Mouse (Mus musculus) yolk sac, embryonic 10.5 days (tissue): ENCODE results near the gene Neurog1.

ENCODE experiments used
- DNase-seq: peaks from one replicate; pipeline ENCODE4 v3.0.0-alpha.2; 2017; ENCODE audit warnings: low spot score

The Neurog1 gene

GRCm38 (mm10) chr13:56251924-56252619, at the start of gene Neurog1:
Gene Neurog1, minus strand, starts transcription at chr13:56252163.
- DNase-seq: peak; percentile 28

GRCm38 (mm10) chr13:56299336-56299735, 47.4 kb upstream of the Neurog1 start:
- no peak for DNase-seq

- DNase-seq: no peak
Observed at GRCm38 (mm10) chr13:56296659-56297020, 44.7 kb upstream of the Neurog1 start.

GRCm38 (mm10) chr13:56295943-56296658, 44.1 kb upstream of the Neurog1 start, which contains the start of gene Cxcl14:
Gene Cxcl14, minus strand, starts transcription at chr13:56296551.
- no peak for DNase-seq

- no peak for DNase-seq
Observed at GRCm38 (mm10) chr13:56295586-56295942, 43.6 kb upstream of the Neurog1 start.

- DNase-seq: no peak
Observed at GRCm38 (mm10) chr13:56294908-56295307, 42.9 kb upstream of the Neurog1 start.

- DNase-seq: no peak
Observed at GRCm38 (mm10) chr13:56289998-56290397, 38.0 kb upstream of the Neurog1 start.

- DNase-seq: no peak
Observed at GRCm38 (mm10) chr13:56289261-56289660, 37.3 kb upstream of the Neurog1 start.

GRCm38 (mm10) chr13:56288601-56289000, 36.6 kb upstream of the Neurog1 start:
- DNase-seq: no peak

- no peak for DNase-seq
Observed at GRCm38 (mm10) chr13:56287091-56287490, 35.1 kb upstream of the Neurog1 start.

- no peak for DNase-seq
Observed at GRCm38 (mm10) chr13:56283321-56283720, 31.4 kb upstream of the Neurog1 start.

GRCm38 (mm10) chr13:56280356-56280755, 28.4 kb upstream of the Neurog1 start:
- DNase-seq: no peak

- peak; percentile 58 for DNase-seq
Observed at GRCm38 (mm10) chr13:56279439-56279838, 27.5 kb upstream of the Neurog1 start.

- DNase-seq: no peak
Observed at GRCm38 (mm10) chr13:56275171-56275570, 23.2 kb upstream of the Neurog1 start.

GRCm38 (mm10) chr13:56270124-56270523, 18.2 kb upstream of the Neurog1 start:
- no peak for DNase-seq

- DNase-seq: no peak
Observed at GRCm38 (mm10) chr13:56267396-56267795, 15.4 kb upstream of the Neurog1 start.

- DNase-seq: no peak
Observed at GRCm38 (mm10) chr13:56266435-56266834, 14.5 kb upstream of the Neurog1 start.

- no peak for DNase-seq
Observed at GRCm38 (mm10) chr13:56265661-56266060, 13.7 kb upstream of the Neurog1 start.

- no peak for DNase-seq
Observed at GRCm38 (mm10) chr13:56262269-56262668, 10.3 kb upstream of the Neurog1 start.

GRCm38 (mm10) chr13:56260344-56260780, 8.4 kb upstream of the Neurog1 start:
- DNase-seq: no peak

GRCm38 (mm10) chr13:56259926-56260250, 7.9 kb upstream of the Neurog1 start:
- DNase-seq: no peak

- no peak for DNase-seq
Observed at GRCm38 (mm10) chr13:56259021-56259925, 7.3 kb upstream of the Neurog1 start.
